Mouse (Mus musculus) cortical plate, adult 2 months (tissue): Measurements from ENCODE around the gene Stx11. TPM values are rescaled to one million over a fixed set of nuclear protein-coding genes. Genes with fewer than 3 reads are reported as not detected.
"Not testable (repeated sequence)": the region's sequence is repeated elsewhere in the genome, so short reads cannot be mapped to it uniquely, and the experiment has no call there.

ENCODE experiments used
- H3K27ac ChIP-seq: fragments of 200-500 bp; 2 replicates; pipeline ENCODE4 v1.5.1; 2012; ENCODE audit warnings: low read length, control low read depth, inconsistent platforms; ENCODE audit not compliant: insufficient read depth
- H3K4me1 ChIP-seq: fragments of 200-500 bp; 2 replicates; pipeline ENCODE4 v1.6.1; 2011; ENCODE audit warnings: low read length; ENCODE audit not compliant: control insufficient read depth, insufficient read depth
- H3K4me3 ChIP-seq: fragments of 200-500 bp; 2 replicates; pipeline ENCODE4 v1.5.1; 2011; ENCODE audit warnings: mild to moderate bottlenecking, low read length, control low read depth; ENCODE audit not compliant: insufficient read depth
- CTCF ChIP-seq: fragments of 200-500 bp; IDR thresholded peaks from 2 replicates; pipeline ENCODE4 v1.5.1; 2011; ENCODE audit warnings: mild to moderate bottlenecking, control low read depth, low read length; ENCODE audit not compliant: insufficient read depth; ENCODE audit errors: extremely low read depth
- POLR2A ChIP-seq: fragments of 200-500 bp; IDR thresholded peaks from 2 replicates; pipeline ENCODE4 v1.6.1; 2011; ENCODE audit warnings: mild to moderate bottlenecking, low read length, control low read depth; ENCODE audit not compliant: insufficient read depth; ENCODE audit errors: extremely low read depth
- polyA plus RNA-seq: library from polyadenylated mRNA; depleted of rRNA; stranded (reverse); fragments of >200 nt; gene quantifications from 2 replicates; pipeline ENCODE4 v1.2.3, GENCODE M21; 2012

The Stx11 gene
- polyA plus RNA-seq, 1 experiment = 0.25 TPM

DNA sequence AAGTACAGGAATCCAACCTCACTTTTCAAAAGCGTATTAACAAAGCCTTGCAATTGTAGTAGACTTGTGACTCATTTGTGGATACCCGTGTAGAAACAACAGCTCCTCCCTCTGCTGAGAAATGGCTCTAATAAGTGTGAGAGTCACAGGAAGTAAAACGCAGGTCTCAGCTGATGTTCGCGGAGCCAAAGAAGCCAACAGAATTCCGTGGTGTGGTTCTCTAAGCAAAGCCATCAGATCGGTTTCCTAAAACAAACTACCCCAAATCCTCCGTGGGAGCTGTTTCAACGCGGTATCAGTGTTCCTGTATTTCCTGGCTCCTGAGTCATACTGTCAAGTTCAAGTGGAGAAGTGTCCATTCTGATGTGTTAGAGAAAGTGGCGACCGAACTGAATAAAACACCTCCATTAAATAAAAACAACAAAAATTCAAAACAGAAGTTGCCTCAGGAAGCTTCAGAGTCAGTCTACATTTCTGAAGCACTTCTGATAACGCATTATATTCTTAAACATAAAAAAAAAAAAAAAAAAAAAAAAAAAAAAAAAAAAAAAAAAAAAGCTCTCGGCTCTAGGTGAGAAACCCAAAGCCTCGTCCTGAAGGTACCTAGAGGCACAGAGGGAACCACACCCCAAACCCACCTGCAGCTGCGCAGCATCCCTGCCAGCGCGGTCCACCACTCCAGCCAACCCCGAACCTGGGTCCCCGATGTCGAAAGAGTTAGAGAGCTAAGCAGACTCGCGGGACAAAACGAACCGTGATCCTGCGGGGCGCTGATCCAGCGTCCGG, 543 bp downstream of the Stx11 start:
- Histone ChIP-seq H3K4me3 (peak overlapping the region; percentile 41), H3K4me1 (no peaks in the 10 kb centered on the region), H3K27ac (no peak overlapping the region)
- TF ChIP-seq CTCF (no peak), POLR2A (no peak)

GRCm38 (mm10) chr10:12962238-12962637, 1.9 kb downstream of the Stx11 start:
- no peak for TF ChIP-seq POLR2A
- no peak for TF ChIP-seq CTCF
- Histone ChIP-seq H3K4me1 (no peaks in the 10 kb centered on the region), H3K4me3 (no peak overlapping the region)

DNA sequence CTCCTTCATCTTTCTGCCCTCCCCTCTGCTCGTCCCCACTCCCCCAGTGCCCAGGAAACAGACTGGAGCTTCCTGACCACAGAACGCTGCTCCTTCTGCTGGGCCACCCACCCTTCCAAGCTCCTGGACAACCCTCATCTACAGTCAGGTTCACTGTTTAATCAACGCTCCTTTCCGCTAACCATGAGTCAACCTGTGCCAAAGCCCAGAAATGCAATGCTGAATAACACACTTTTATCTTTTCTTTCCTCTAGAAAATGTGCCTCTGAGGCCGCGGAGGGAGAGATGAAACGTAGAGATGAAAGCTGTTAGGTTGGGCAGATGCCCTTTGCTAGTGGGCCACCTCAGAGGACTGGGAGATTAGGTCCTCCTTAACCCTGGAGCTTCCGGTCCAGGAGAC, 2.6 kb downstream of the Stx11 start:
- Histone ChIP-seq H3K27ac (no peak overlapping the region), H3K4me3 (no peak overlapping the region), H3K4me1 (no peaks in the 10 kb centered on the region)
- TF ChIP-seq POLR2A = no peak
- TF ChIP-seq CTCF = no peak

More at GRCm38 (mm10) chr10:12962238-12962637, 1.9 kb downstream of the Stx11 start:
- H3K27ac ChIP-seq = no peak overlapping the region

DNA sequence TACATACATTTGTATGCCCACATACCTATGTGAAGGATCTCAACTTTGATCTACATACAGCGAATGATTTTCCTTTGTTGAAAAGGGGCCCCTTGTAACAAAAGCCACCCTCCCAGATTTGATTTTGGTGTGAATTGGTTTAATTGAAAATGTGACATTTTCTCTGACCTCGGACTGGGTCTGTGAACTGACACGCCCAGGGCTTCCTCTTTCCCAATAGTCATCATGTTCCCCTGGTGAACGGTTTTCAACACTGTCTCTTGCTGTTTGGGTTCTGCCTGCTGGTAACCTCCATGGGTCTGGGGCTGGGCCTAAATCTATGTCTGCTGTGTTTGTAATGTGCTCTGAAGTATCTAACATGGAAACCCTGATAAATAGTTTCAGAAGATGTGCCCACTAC, 6.8 kb downstream of the Stx11 start:
- Histone ChIP-seq H3K27ac (no peak overlapping the region), H3K4me1 (no peaks in the 10 kb centered on the region), H3K4me3 (no peak overlapping the region)
- TF ChIP-seq CTCF (no peak), POLR2A (no peak)

GRCm38 (mm10) chr10:12955831-12956230, 8.3 kb downstream of the Stx11 start:
- H3K4me1 ChIP-seq = no peaks in the 10 kb centered on the region
- no peak overlapping the region for H3K27ac ChIP-seq
- TF ChIP-seq POLR2A = no peak
- TF ChIP-seq CTCF = no peak
- H3K4me3 ChIP-seq = no peak overlapping the region

- H3K4me1 ChIP-seq, H3K27ac ChIP-seq, H3K4me3 ChIP-seq: not testable (repeated sequence)
Observed at GRCm38 (mm10) chr10:12951358-12951757, 12.7 kb downstream of the Stx11 start.

- TF ChIP-seq POLR2A (no peak), CTCF (no peak)
- Histone ChIP-seq H3K27ac (no peak overlapping the region), H3K4me3 (no peak overlapping the region), H3K4me1 (no peaks in the 10 kb centered on the region)
Observed at GRCm38 (mm10) chr10:12949299-12949698, 14.8 kb downstream of the Stx11 start.

- no peak overlapping the region for H3K4me3 ChIP-seq
- TF ChIP-seq POLR2A (no peak), CTCF (no peak)
- H3K27ac ChIP-seq = no peak overlapping the region
- H3K4me1 ChIP-seq = no peaks in the 10 kb centered on the region
Observed at GRCm38 (mm10) chr10:12947606-12948005, 16.5 kb downstream of the Stx11 start.

- Histone ChIP-seq H3K4me1 (no peaks in the 10 kb centered on the region; the same call in 1 of the 2 replicates), H3K27ac (no peak overlapping the region), H3K4me3 (peak overlapping the region; percentile 49)
- no peak for TF ChIP-seq POLR2A
- TF ChIP-seq CTCF = no peak
Observed at GRCm38 (mm10) chr10:12941018-12941761, 22.9 kb downstream of the Stx11 start.

DNA sequence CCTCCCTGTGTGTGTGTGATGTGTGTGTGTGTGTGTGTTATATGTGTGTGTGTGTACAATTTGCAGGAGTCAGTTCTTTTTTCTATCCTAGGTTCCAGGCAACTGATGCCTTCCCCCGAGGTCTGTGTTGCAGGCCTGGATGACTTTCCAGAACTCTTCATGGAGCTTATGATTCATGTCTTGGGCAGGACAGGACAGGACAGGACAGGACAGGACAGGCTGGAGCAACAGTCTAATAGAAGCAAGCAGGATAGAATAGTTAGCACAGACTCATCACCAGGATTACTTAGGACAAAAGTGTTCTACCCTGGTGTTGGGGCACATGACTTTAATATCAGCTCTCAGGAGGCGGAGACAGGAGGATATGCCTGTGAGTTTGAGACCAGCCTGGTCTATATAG, 25.3 kb downstream of the Stx11 start:
- no peak overlapping the region for H3K4me3 ChIP-seq

More for the DNA sequence above, 25.3 kb downstream of the Stx11 start:
- Histone ChIP-seq H3K4me1 (no peaks in the 10 kb centered on the region; the same call in 1 of the 2 replicates), H3K27ac (no peak overlapping the region)
- TF ChIP-seq POLR2A (no peak), CTCF (no peak)
